Mouse (Mus musculus): ENCODE measurements around the gene Mapk8.

DNA sequence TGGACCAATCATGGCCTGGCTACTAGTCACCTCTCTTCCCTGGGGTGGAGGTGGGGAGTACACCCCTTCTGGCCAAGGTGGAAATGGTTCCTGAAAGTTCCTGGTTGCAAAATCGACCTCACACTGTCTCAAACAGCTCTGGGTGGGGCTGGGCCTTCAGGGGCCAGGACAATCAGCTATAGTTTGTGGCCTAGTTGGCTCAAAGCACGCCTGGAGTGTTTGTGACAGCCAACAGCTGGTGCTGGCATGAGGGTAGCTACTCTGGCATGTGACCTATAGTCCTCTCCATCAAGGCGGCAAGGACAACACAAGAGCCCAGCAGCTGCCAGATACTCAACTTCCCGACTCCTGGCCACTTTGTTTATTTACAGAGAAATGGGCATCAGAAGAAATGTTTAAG is 99.2 kb downstream of the Mapk8 start:
- TF ChIP-seq CTCF (IDR thresholded peaks at IDR 0.05; ENCODE audit: low read depth): no peak
- no peak for TF ChIP-seq EP300 (IDR thresholded peaks at IDR 0.05; ENCODE audit: low read depth)

All from liver, postnatal 0 days (tissue).